Mouse (Mus musculus): ENCODE results near the gene C1qa. TPM values are rescaled to one million over a fixed set of nuclear protein-coding genes. Genes with fewer than 3 reads are reported as not detected.
A peak's percentile ranks its signal among the peaks of the same experiment; 100 is the strongest.

C1qa gene
- polyA plus RNA-seq, 1 experiment from 2014 or later = 26.2 TPM

GRCm38 (mm10) chr4:136862411-136862810 lies 36.2 kb downstream of the C1qa start:
- Histone ChIP-seq H3K4me3 (ENCODE audit: low read depth, low read length) (no peak overlapping the region), H3K27ac (ENCODE audit: low read depth) (no peak overlapping the region), H3K4me2 (no peak overlapping the region), H3K36me3 (ENCODE audit: insufficient read depth) (no peaks in the 10 kb centered on the region), H3K4me1 (ENCODE audit: insufficient read depth) (peaks cover 4% of the 10 kb centered on the region; the same call in 1 of the 2 replicates), H3K27me3 (ENCODE audit: insufficient read depth, low read length) (no peaks in the 10 kb centered on the region), H3K9me3 (ENCODE audit: low read depth, low read length) (no peaks in the 10 kb centered on the region), H3K9ac (no peak overlapping the region)
- ATAC-seq (ENCODE audit: insufficient read depth) (no peak), DNase-seq (no peak)
- 53% methylated on average over 2 of the region's 2 CpGs for WGBS
- no peak for TF ChIP-seq CTCF (IDR thresholded peaks at IDR 0.05; ENCODE audit: low read depth)

- 6% methylated on average over 17 of the region's 17 CpGs for WGBS
- H3K4me2 ChIP-seq = no peak overlapping the region
These were observed 36.8 kb downstream of the C1qa start for GRCm38 (mm10) chr4:136861806-136862205.

GRCm38 (mm10) chr4:136860022-136860421 lies 38.6 kb downstream of the C1qa start:
- no peak for ATAC-seq (ENCODE audit: insufficient read depth)
- DNase-seq = no peak
- Histone ChIP-seq H3K4me1 (ENCODE audit: insufficient read depth) (peaks cover 4% of the 10 kb centered on the region; the same call in 1 of the 2 replicates), H3K9ac (no peak overlapping the region), H3K27me3 (ENCODE audit: insufficient read depth, low read length) (no peaks in the 10 kb centered on the region), H3K9me3 (ENCODE audit: low read depth, low read length) (no peaks in the 10 kb centered on the region), H3K27ac (ENCODE audit: low read depth) (no peak overlapping the region), H3K36me3 (ENCODE audit: insufficient read depth) (no peaks in the 10 kb centered on the region), H3K4me2 (no peak overlapping the region), H3K4me3 (ENCODE audit: low read depth, low read length) (no peak overlapping the region)
- 87% methylated on average over 7 of the region's 7 CpGs for WGBS
- TF ChIP-seq CTCF (IDR thresholded peaks at IDR 0.05; ENCODE audit: low read depth) = peak; percentile 44; the same call in 1 of the 2 replicates

More at GRCm38 (mm10) chr4:136861806-136862205, 36.8 kb downstream of the C1qa start:
- DNase-seq = peak; percentile 30
- no peak for ATAC-seq (ENCODE audit: insufficient read depth)
- H3K36me3 ChIP-seq (ENCODE audit: insufficient read depth) = no peaks in the 10 kb centered on the region
- H3K9ac ChIP-seq = peak overlapping the region; percentile 22; the same call in 1 of the 2 replicates
- H3K4me3 ChIP-seq (ENCODE audit: low read depth, low read length) = no peak overlapping the region
- no peaks in the 10 kb centered on the region for H3K9me3 ChIP-seq (ENCODE audit: low read depth, low read length)
- no peak for TF ChIP-seq CTCF (IDR thresholded peaks at IDR 0.05; ENCODE audit: low read depth)
- no peak overlapping the region for H3K27ac ChIP-seq (ENCODE audit: low read depth)
- H3K4me1 ChIP-seq (ENCODE audit: insufficient read depth) = peaks cover 4% of the 10 kb centered on the region; the same call in 1 of the 2 replicates
- no peaks in the 10 kb centered on the region for H3K27me3 ChIP-seq (ENCODE audit: insufficient read depth, low read length)

GRCm38 (mm10) chr4:136855081-136855480 lies 43.5 kb downstream of the C1qa start:
- Histone ChIP-seq H3K9me3 (ENCODE audit: low read depth, low read length) (no peaks in the 10 kb centered on the region), H3K27me3 (ENCODE audit: insufficient read depth, low read length) (no peaks in the 10 kb centered on the region), H3K4me3 (ENCODE audit: low read depth, low read length) (no peak overlapping the region), H3K27ac (ENCODE audit: low read depth) (no peak overlapping the region), H3K9ac (no peak overlapping the region), H3K4me2 (no peak overlapping the region), H3K4me1 (ENCODE audit: insufficient read depth) (no peaks in the 10 kb centered on the region), H3K36me3 (ENCODE audit: insufficient read depth) (no peaks in the 10 kb centered on the region)
- TF ChIP-seq CTCF (IDR thresholded peaks at IDR 0.05; ENCODE audit: low read depth) = peak; percentile 53
- no peak for ATAC-seq (ENCODE audit: insufficient read depth)
- DNase-seq = peak; percentile 31
- WGBS = 27% methylated on average over 6 of the region's 6 CpGs

GRCm38 (mm10) chr4:136852989-136853388 lies 45.6 kb downstream of the C1qa start:
- H3K27me3 ChIP-seq (ENCODE audit: insufficient read depth, low read length) = no peaks in the 10 kb centered on the region
- H3K9ac ChIP-seq = no peak overlapping the region
- no peaks in the 10 kb centered on the region for H3K9me3 ChIP-seq (ENCODE audit: low read depth, low read length)
- no peaks in the 10 kb centered on the region for H3K36me3 ChIP-seq (ENCODE audit: insufficient read depth)
- 57% methylated on average over 12 of the region's 12 CpGs for WGBS
- no peak for TF ChIP-seq CTCF (IDR thresholded peaks at IDR 0.05; ENCODE audit: low read depth)
- H3K4me2 ChIP-seq = no peak overlapping the region
- ATAC-seq (ENCODE audit: insufficient read depth) (no peak), DNase-seq (no peak)
- H3K4me1 ChIP-seq (ENCODE audit: insufficient read depth) = no peaks in the 10 kb centered on the region
- H3K27ac ChIP-seq (ENCODE audit: low read depth) = no peak overlapping the region
- no peak overlapping the region for H3K4me3 ChIP-seq (ENCODE audit: low read depth, low read length)

- no peaks in the 10 kb centered on the region for H3K36me3 ChIP-seq (ENCODE audit: insufficient read depth)
- no peaks in the 10 kb centered on the region for H3K27me3 ChIP-seq (ENCODE audit: insufficient read depth, low read length)
- DNase-seq (no peak), ATAC-seq (ENCODE audit: insufficient read depth) (no peak)
- no peaks in the 10 kb centered on the region for H3K4me1 ChIP-seq (ENCODE audit: insufficient read depth)
- no peak overlapping the region for H3K4me3 ChIP-seq (ENCODE audit: low read depth, low read length)
- H3K27ac ChIP-seq (ENCODE audit: low read depth) = no peak overlapping the region
- H3K9me3 ChIP-seq (ENCODE audit: low read depth, low read length) = no peaks in the 10 kb centered on the region
- WGBS = 36% methylated on average over 5 of the region's 5 CpGs
- TF ChIP-seq CTCF (IDR thresholded peaks at IDR 0.05; ENCODE audit: low read depth) = no peak
- no peak overlapping the region for H3K9ac ChIP-seq
- no peak overlapping the region for H3K4me2 ChIP-seq
These were observed 46.5 kb downstream of the C1qa start for GRCm38 (mm10) chr4:136852119-136852518.

- DNase-seq (no peak), ATAC-seq (ENCODE audit: insufficient read depth) (no peak)
- Histone ChIP-seq H3K27me3 (ENCODE audit: insufficient read depth, low read length) (no peaks in the 10 kb centered on the region), H3K36me3 (ENCODE audit: insufficient read depth) (no peaks in the 10 kb centered on the region), H3K4me3 (ENCODE audit: low read depth, low read length) (no peak overlapping the region), H3K27ac (ENCODE audit: low read depth) (no peak overlapping the region), H3K9me3 (ENCODE audit: low read depth, low read length) (no peaks in the 10 kb centered on the region), H3K4me1 (ENCODE audit: insufficient read depth) (no peaks in the 10 kb centered on the region), H3K9ac (no peak overlapping the region), H3K4me2 (no peak overlapping the region)
- TF ChIP-seq CTCF (IDR thresholded peaks at IDR 0.05; ENCODE audit: low read depth) = no peak
- WGBS = 66% methylated on average over 4 of the region's 4 CpGs
These were observed 50.0 kb downstream of the C1qa start for GRCm38 (mm10) chr4:136848565-136848964.

GRCm38 (mm10) chr4:136847166-136847565 lies 51.4 kb downstream of the C1qa start:
- no peaks in the 10 kb centered on the region for H3K36me3 ChIP-seq (ENCODE audit: insufficient read depth)
- no peaks in the 10 kb centered on the region for H3K27me3 ChIP-seq (ENCODE audit: insufficient read depth, low read length)
- no peak overlapping the region for H3K4me2 ChIP-seq
- no peak overlapping the region for H3K9ac ChIP-seq
- TF ChIP-seq CTCF (IDR thresholded peaks at IDR 0.05; ENCODE audit: low read depth) = no peak
- H3K9me3 ChIP-seq (ENCODE audit: low read depth, low read length) = no peaks in the 10 kb centered on the region
- DNase-seq (no peak), ATAC-seq (ENCODE audit: insufficient read depth) (no peak)
- H3K4me1 ChIP-seq (ENCODE audit: insufficient read depth) = no peaks in the 10 kb centered on the region
- H3K27ac ChIP-seq (ENCODE audit: low read depth) = no peak overlapping the region
- whole genome bisulfite sequencing = 69% methylated on average over 6 of the region's 6 CpGs
- no peak overlapping the region for H3K4me3 ChIP-seq (ENCODE audit: low read depth, low read length)

Other genes starting within 250 kb of the C1qa start
- 7.9 and 8.5 TPM in 2 replicates for gene Ephb2, start 62.8 kb downstream of the C1qa start, polyA plus RNA-seq (2014; fragmentation: Nextera tagmentation; extraction: Ambion mirVana)
- 46.0 and 53.0 TPM in 2 replicates for gene C1qb, start 12.6 kb downstream of the C1qa start, polyA plus RNA-seq (2014; fragmentation: Nextera tagmentation; extraction: Ambion mirVana)
- 27.3 TPM in 2 replicates for gene C1qc, start 5.7 kb downstream of the C1qa start, polyA plus RNA-seq (2014; fragmentation: Nextera tagmentation; extraction: Ambion mirVana)
- 0.62 TPM in 2 replicates for gene Epha8, start 58.0 kb upstream of the C1qa start, polyA plus RNA-seq (2014; fragmentation: Nextera tagmentation; extraction: Ambion mirVana)
- gene Zbtb40, start 150.0 kb upstream of the C1qa start, polyA plus RNA-seq (2014; fragmentation: Nextera tagmentation; extraction: Ambion mirVana) = 5.4 and 5.5 TPM in 2 replicates